Mouse (Mus musculus) forebrain, embryonic 16.5 days (tissue): ENCODE data around the gene 4930579F01Rik. TPM values are rescaled to one million over a fixed set of nuclear protein-coding genes. Genes with fewer than 3 reads are reported as not detected.

Experiments used
- ATAC-seq: fragments of 200-750 bp; cut with Nextera tagmentation; 2 replicates; pipeline ENCODE4 v1.8.0; 2017; ENCODE audit warnings: mild to moderate bottlenecking, moderate library complexity
- H3K27ac ChIP-seq: fragments of 300-500 bp; sonication (generic); 2 replicates; pipeline ENCODE4 v1.5.1; 2014; ENCODE audit warnings: low read length, control low read depth
- H3K27me3 ChIP-seq: fragments of 300-500 bp; sonication (generic); replicated peaks from 2 replicates; pipeline ENCODE4 v1.6.1; 2014; ENCODE audit warnings: low read length; ENCODE audit not compliant: control insufficient read depth, insufficient read depth
- H3K36me3 ChIP-seq: fragments of 300-500 bp; sonication (generic); 2 replicates; pipeline ENCODE4 v1.6.1; 2014; ENCODE audit not compliant: control insufficient read depth, insufficient read depth
- H3K4me1 ChIP-seq: fragments of 300-500 bp; sonication (generic); replicated peaks from 2 replicates; pipeline ENCODE4 v1.6.1; 2014; ENCODE audit warnings: low read length; ENCODE audit not compliant: control insufficient read depth, insufficient read depth
- H3K4me2 ChIP-seq: fragments of 300-500 bp; sonication (generic); 2 replicates; pipeline ENCODE4 v1.6.1; 2014; ENCODE audit warnings: mild to moderate bottlenecking, low read length, control low read depth
- H3K4me3 ChIP-seq: fragments of 300-500 bp; sonication (generic); replicated peaks from 2 replicates; pipeline ENCODE4 v1.5.1; 2014; ENCODE audit warnings: mild to moderate bottlenecking, low read length, control low read depth
- H3K9ac ChIP-seq: fragments of 300-500 bp; sonication (generic); replicated peaks from 2 replicates; pipeline ENCODE4 v1.6.1; 2014; ENCODE audit warnings: low read depth, low read length, control low read depth
- H3K9me3 ChIP-seq: fragments of 300-500 bp; sonication (generic); 2 replicates; pipeline ENCODE4 v1.6.1; 2016; ENCODE audit warnings: low read length; ENCODE audit not compliant: control insufficient read depth
- WGBS: fragments of 180-500 bp; shearing (Covaris S2); extraction: QIAGEN DNeasy Blood & Tissue Kit; methylation state at CpG from one replicate; pipeline ENCODE4 v1.1.7; 2014; 5-methylcytosine and 5-hydroxymethylcytosine counted together
- polyA plus RNA-seq: library from polyadenylated mRNA; unstranded; fragments of >200 nt; fragmentation: Nextera tagmentation; extraction: Ambion mirVana; gene quantifications from 2 replicates; pipeline ENCODE4 v1.2.1, GENCODE M21; 2015

Gene 4930579F01Rik
- polyA plus RNA-seq, 1 experiment from 2014 or later, result not detected

DNA sequence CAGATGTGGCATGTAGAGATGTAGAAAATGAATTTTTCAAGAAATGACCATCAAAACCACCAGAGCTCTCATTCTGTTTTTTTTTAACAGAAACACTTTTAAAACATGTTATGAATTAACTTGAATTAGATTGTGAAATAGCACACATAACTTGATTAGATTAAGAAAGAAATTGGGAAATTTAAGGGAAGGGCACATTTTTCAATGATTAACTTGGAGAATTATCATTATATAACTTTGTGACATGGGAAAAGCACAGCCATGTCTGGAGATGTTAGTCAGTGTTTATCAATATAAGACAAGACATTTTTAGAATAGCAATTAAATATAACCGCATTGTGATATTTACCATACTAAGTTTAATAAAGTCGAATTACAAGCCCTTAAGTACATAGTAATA, 37.9 kb upstream of the 4930579F01Rik start:
- 84% methylated on average over 2 of the region's 2 CpGs for WGBS
- Histone ChIP-seq H3K4me2 (no peak overlapping the region), H3K9me3 (peaks cover 2% of the 10 kb centered on the region; the same call in 1 of the 2 replicates), H3K27ac (no peak overlapping the region), H3K9ac (no peak overlapping the region), H3K4me3 (no peak overlapping the region), H3K4me1 (no peaks in the 10 kb centered on the region), H3K27me3 (no peaks in the 10 kb centered on the region), H3K36me3 (no peaks in the 10 kb centered on the region)
- ATAC-seq, result no peak

DNA sequence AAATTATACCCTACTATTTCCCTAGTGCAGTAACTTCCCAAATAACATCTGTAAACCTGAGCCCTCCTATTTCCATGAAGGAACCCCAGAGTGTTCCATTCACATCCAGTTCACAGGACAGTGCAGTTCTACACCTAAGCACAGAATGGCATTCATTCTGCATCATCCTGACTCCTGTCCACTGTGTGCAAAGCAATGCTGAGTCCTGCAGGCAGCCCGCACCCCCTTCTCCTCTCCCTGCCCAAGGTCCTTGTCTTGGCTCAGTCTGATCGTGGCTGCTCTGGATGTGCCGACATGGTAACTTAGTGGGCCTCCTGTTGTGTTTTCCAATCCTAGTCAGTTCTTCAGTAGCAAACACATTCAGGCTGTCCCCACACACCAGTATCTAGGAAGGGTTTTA, 36.6 kb upstream of the 4930579F01Rik start:
- no peak overlapping the region for H3K9ac ChIP-seq
- no peak overlapping the region for H3K4me3 ChIP-seq
- no peak overlapping the region for H3K4me2 ChIP-seq
- ATAC-seq, result no peak
- no peaks in the 10 kb centered on the region for H3K36me3 ChIP-seq
- H3K4me1 ChIP-seq, result no peaks in the 10 kb centered on the region
- peaks cover 2% of the 10 kb centered on the region; the same call in 1 of the 2 replicates for H3K9me3 ChIP-seq
- H3K27ac ChIP-seq, result no peak overlapping the region
- no peaks in the 10 kb centered on the region for H3K27me3 ChIP-seq
- 87% methylated on average over 3 of the region's 3 CpGs for WGBS

DNA sequence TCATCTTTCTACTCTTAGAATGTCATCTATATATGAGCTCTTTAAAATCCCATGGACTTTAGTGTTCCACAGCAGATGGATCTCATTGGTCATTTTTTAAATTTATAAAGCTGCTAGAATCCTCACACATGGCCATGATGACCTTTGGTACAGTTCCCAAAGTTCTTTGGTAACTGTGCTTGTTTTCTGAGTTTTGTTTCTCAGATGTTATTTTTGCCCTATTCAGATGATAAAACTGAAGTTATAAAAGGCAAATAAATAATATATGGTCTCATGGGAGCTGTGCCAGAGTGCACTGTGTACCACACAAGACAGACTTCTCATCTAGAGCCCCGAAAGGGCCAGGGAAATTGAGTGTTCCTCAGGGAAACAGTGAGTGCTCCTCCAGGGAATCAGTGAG, 35.8 kb upstream of the 4930579F01Rik start:
- Histone ChIP-seq H3K36me3 (no peaks in the 10 kb centered on the region), H3K27me3 (no peaks in the 10 kb centered on the region), H3K4me1 (no peaks in the 10 kb centered on the region), H3K4me3 (no peak overlapping the region), H3K4me2 (no peak overlapping the region), H3K27ac (no peak overlapping the region), H3K9ac (no peak overlapping the region), H3K9me3 (no peaks in the 10 kb centered on the region)
- ATAC-seq, result no peak
- WGBS, result 95% methylated on average over 1 of the region's 1 CpGs

DNA sequence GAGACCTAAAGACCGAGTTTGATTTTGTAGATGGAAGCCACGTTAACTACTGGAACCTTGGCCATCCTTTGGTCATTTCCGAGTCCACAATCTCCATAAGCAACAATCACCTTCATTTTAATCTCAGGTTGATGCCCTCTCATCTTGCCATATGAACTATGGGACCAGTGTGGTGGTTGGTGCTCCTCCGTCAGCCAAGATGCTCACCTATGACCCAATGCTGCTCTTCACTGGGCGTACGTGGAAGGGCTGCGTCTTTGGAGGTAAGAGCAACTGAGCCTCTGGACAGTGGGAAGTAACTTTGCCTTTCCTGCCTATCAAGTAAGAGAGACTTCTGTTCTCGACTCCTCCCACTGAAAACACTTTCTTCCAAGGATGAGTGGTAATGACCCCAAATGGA, 34.2 kb upstream of the 4930579F01Rik start:
- no peak overlapping the region for H3K4me3 ChIP-seq
- no peak overlapping the region for H3K27ac ChIP-seq
- H3K9me3 ChIP-seq, result no peaks in the 10 kb centered on the region
- no peak overlapping the region for H3K4me2 ChIP-seq
- H3K9ac ChIP-seq, result no peak overlapping the region
- H3K36me3 ChIP-seq, result no peaks in the 10 kb centered on the region
- no peaks in the 10 kb centered on the region for H3K4me1 ChIP-seq
- no peaks in the 10 kb centered on the region for H3K27me3 ChIP-seq
- 92% methylated on average over 8 of the region's 8 CpGs for WGBS
- no peak for ATAC-seq

DNA sequence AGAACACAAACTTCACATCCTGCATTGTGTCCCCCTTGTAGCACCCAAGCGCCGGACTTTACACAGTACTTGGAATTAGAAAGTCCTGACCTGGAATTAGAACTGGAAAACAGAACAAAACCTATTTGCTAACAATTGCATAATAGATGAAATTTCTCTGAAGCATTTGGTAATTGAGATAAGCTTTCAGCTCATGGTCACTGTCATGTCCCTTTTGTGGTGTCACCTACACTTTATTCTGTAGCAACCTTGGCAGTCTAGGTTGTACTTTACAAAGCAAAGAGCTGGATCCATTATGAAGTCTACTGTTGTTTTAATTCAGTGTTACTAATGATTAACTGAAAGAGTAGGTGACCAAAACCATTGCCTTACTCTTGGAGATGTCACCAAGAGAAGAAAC, 33.5 kb upstream of the 4930579F01Rik start:
- Histone ChIP-seq H3K4me2 (no peak overlapping the region), H3K4me1 (no peaks in the 10 kb centered on the region), H3K9me3 (no peaks in the 10 kb centered on the region), H3K27me3 (no peaks in the 10 kb centered on the region), H3K4me3 (no peak overlapping the region), H3K36me3 (no peaks in the 10 kb centered on the region), H3K9ac (no peak overlapping the region), H3K27ac (no peak overlapping the region)
- no peak for ATAC-seq
- 91% methylated on average over 2 of the region's 2 CpGs for WGBS

DNA sequence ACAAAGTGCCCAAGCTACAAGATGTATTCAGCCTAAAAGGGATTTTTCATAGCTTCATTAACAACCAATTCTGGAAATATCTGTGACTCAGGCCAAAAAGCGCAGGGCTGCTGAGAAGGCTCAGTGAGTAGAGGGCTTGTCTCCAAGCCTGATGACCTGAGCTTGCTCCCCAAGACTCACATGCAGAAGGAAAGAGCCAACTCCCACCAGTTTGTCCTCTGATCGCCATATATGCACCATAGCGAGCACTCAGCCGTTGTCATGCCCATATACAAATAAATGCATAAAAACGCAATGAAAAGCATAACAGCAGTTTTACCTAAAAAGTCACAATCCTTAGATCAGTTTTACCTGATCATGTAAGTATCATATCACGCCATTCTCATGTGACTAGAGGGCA, 32.9 kb upstream of the 4930579F01Rik start:
- 97% methylated on average over 6 of the region's 6 CpGs for WGBS

DNA sequence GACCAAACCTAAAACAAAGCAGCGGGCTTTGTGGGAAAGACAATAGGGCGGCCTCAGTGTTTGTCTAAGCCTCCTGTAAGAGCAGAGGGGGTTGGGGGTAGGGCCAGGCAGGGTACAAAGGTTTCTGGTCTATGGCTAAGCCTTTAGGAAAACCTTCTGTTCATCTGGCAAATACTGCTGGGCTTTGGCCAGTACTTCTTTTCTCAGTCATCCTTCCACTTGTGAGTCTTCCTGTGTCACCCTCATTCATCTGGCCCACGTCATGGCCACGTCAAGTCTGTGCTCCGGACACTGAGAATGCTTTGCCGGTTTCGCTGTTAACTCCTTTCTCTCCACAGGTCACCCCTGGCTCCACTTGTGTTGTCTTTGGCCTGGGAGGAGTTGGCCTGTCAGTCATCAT, 32.2 kb upstream of the 4930579F01Rik start:
- no peak overlapping the region for H3K4me2 ChIP-seq
- no peak for ATAC-seq
- no peak overlapping the region for H3K9ac ChIP-seq
- H3K36me3 ChIP-seq, result no peaks in the 10 kb centered on the region
- H3K27ac ChIP-seq, result no peak overlapping the region
- H3K27me3 ChIP-seq, result no peaks in the 10 kb centered on the region
- no peaks in the 10 kb centered on the region for H3K9me3 ChIP-seq
- no peaks in the 10 kb centered on the region for H3K4me1 ChIP-seq
- 47% methylated on average over 7 of the region's 7 CpGs for WGBS
- H3K4me3 ChIP-seq, result no peak overlapping the region

More for the DNA sequence above, 32.9 kb upstream of the 4930579F01Rik start:
- H3K36me3 ChIP-seq, result no peaks in the 10 kb centered on the region
- ATAC-seq, result no peak
- H3K27ac ChIP-seq, result no peak overlapping the region
- H3K4me3 ChIP-seq, result no peak overlapping the region
- no peaks in the 10 kb centered on the region for H3K27me3 ChIP-seq
- H3K9ac ChIP-seq, result no peak overlapping the region
- no peaks in the 10 kb centered on the region for H3K9me3 ChIP-seq
- no peak overlapping the region for H3K4me2 ChIP-seq
- no peaks in the 10 kb centered on the region for H3K4me1 ChIP-seq

DNA sequence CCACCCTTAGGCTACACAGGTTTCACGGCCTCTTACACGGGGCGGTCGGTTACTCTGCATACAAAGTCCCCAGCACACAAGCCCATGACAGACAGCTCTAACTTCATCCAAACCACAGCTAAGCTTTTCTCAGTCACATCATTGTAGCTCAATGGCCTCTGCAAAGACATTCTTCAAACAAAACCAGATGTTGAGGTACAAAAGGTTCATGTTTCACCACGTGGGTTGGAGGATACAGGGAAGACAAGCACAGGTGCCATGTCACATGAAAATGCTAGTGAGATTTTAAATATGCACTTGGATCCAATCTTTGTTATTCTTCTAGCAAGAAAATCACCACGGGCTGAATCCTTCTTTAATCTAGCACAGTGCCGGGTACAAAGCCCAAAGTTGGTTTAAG, 31.7 kb upstream of the 4930579F01Rik start:
- no peak overlapping the region for H3K4me2 ChIP-seq
- WGBS, result 74% methylated on average over 6 of the region's 7 CpGs
- H3K4me1 ChIP-seq, result no peaks in the 10 kb centered on the region
- ATAC-seq, result no peak
- H3K4me3 ChIP-seq, result no peak overlapping the region
- H3K27me3 ChIP-seq, result no peaks in the 10 kb centered on the region
- no peak overlapping the region for H3K9ac ChIP-seq
- no peak overlapping the region for H3K27ac ChIP-seq
- no peaks in the 10 kb centered on the region for H3K9me3 ChIP-seq
- H3K36me3 ChIP-seq, result no peaks in the 10 kb centered on the region

DNA sequence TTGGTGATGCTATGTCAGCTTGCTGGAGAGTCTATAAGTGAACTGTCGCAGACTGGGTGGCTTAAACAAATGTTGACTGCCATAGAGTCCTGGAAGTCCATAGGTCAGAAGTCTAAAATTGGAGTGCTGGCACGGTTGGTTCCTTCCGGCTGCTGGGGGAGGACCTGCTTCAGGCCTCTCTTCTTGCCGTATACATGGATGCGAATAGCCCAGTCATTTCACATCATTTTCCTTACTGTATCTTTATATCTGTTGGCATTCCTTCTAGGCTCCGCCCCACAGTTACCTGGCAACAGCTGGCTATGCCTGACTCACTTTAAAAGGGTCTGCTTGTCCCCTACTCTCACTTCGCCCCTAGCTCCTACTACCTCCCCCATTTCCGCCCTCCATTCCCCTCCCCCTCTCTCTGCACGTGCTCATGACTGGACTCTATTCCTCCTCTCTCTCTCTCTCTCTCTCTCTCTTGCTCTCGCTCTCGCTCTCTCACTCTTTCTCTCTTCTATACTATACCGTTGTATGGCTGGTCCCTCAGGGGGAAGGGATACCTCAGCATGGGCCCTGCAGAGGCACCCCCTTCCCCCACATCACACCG, 30.8 kb upstream of the 4930579F01Rik start:
- no peaks in the 10 kb centered on the region for H3K9me3 ChIP-seq
- no peak overlapping the region for H3K9ac ChIP-seq
- WGBS, result 85% methylated on average over 13 of the region's 13 CpGs
- no peaks in the 10 kb centered on the region for H3K36me3 ChIP-seq
- no peak overlapping the region for H3K4me2 ChIP-seq
- no peaks in the 10 kb centered on the region for H3K4me1 ChIP-seq
- no peak overlapping the region for H3K27ac ChIP-seq
- no peaks in the 10 kb centered on the region for H3K27me3 ChIP-seq
- ATAC-seq, result no peak
- H3K4me3 ChIP-seq, result no peak overlapping the region

DNA sequence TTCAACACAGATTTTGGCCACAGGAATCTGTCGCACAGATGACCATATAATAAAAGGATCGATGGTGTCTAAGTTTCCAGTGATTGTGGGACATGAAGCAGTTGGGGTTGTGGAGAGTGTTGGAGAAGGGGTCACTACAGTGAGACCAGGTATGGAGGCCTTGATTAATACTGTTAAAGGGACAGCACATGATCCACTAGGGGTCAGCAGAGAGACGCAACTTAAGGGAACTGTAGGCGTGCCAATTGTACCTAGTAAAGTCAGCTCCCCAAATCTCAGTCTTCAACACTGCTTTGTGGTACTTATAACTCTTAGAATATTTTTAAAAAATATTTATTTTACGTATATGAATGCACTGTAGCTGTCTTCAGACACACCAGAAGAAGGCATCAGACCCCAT, 29.3 kb upstream of the 4930579F01Rik start:
- H3K9ac ChIP-seq, result no peak overlapping the region
- no peak overlapping the region for H3K4me2 ChIP-seq
- ATAC-seq, result peak; percentile 54; the same call in 1 of the 2 replicates
- H3K4me3 ChIP-seq, result no peak overlapping the region
- no peaks in the 10 kb centered on the region for H3K4me1 ChIP-seq
- no peaks in the 10 kb centered on the region for H3K27me3 ChIP-seq
- WGBS, result 60% methylated on average over 5 of the region's 5 CpGs
- H3K27ac ChIP-seq, result no peak overlapping the region
- H3K36me3 ChIP-seq, result no peaks in the 10 kb centered on the region
- H3K9me3 ChIP-seq, result no peaks in the 10 kb centered on the region
